Mouse (Mus musculus) heart, adult 2 months (tissue): ENCODE results near the gene Ctnna3.

ENCODE experiments used
- CTCF ChIP-seq: fragments of 200-600 bp; IDR thresholded peaks from 2 replicates; pipeline ENCODE4 v1.8.1; 2022; ENCODE audit warnings: antibody characterized with exemption, mild to moderate bottlenecking, moderate library complexity
- EP300 ChIP-seq: fragments of 200-500 bp; IDR thresholded peaks from 2 replicates; pipeline ENCODE4 v1.6.1; 2011; ENCODE audit warnings: low read depth, low read length, control low read depth; ENCODE audit not compliant: insufficient read depth
- POLR2A ChIP-seq: fragments of 200-500 bp; IDR thresholded peaks from 2 replicates; pipeline ENCODE4 v1.6.1; 2011; ENCODE audit warnings: mild to moderate bottlenecking, low read depth, low read length, control low read depth; ENCODE audit not compliant: insufficient read depth

GRCm38 (mm10) chr10:64639061-64639460 is 1209.2 kb downstream of the Ctnna3 start:
- TF ChIP-seq POLR2A, result no peak
- TF ChIP-seq CTCF, result no peak
- no peak for TF ChIP-seq EP300
